1 mouse cellular context compared by ENCODE assay signal in genomic region chr11:87413412-87413811, GRCm38 (mm10).
TF ChIP-seq lines count a peak whose summit lies in the region.

No protein-coding gene starts in this region.

TF ChIP-seq in MEL, 35 proteins besides CTCF, POLR2A, EP300 and RAD21:
- TF ChIP-seq SMC3 (IDR thresholded peaks at IDR 0.05; ENCODE audit: low read depth, low read length) = peak; percentile 85
- TF ChIP-seq ZNF384 (IDR thresholded peaks at IDR 0.05; ENCODE audit: low read depth, low read length) = peak; percentile 82
TF ChIP-seq in MEL: peak in this region for 2; not testable (repeated sequence) for 33.
